Mouse (Mus musculus): ENCODE data around the gene Zscan2.

DNA sequence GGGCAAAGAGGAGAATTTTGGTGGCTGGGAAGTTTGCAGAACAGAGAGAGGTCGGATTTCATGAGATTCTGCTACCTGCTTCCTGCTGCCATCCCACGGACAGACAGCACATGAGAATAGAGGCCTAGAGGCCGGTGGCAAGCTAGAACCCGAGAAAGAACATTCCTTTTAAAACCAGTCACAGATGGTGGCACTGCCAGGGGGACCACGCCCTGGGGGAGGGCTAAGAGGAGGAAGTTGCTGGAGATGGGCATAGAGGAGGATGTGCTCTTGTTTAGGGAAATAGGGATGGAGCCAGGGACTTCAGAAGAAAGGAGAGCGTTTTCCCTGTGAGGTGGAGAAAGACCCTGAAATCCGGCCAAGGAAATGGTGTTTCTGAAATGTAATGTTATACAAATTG, 22.5 kb upstream of the Zscan2 start:
- no peak for TF ChIP-seq CTCF (IDR thresholded peaks at IDR 0.05; ENCODE audit: extremely low read depth, insufficient read depth, insufficient read length, insufficient replicate concordance)
- no peak for TF ChIP-seq POLR2A (IDR thresholded peaks at IDR 0.05; ENCODE audit: low read depth, low read length)

Data from spleen, adult 2 months (tissue).